In the genomic region with DNA sequence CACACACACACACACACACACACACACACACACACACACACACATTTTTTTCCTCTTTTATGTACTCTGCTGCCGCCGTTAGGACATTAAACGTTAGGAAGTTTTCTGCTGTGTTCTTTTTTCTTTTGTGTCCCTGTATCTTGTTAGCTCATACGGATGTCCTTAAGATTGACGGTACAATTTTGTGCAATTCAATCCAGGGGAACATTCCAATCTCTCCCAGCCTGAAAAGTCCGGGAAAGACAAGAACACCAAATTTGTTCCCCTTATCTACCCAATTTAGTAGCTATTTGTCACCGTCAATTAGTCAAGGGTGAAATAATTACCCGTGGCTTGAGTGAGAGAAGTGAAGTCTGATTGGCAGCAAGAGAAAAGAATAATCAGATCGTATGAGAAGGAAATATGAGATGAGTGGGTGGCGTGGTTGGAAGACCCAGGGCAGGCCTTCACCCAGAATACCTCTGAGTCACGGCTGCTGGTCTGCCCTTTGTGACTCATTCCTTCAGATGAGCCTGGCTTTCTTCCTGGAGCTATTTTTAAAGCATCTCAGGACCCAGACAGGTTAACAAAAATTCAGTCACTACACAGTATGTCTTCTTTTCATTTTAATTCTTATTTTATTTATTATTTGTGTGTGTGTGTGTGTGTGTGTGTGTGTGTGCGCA, we compare ENCODE assay signal across 12 mouse cellular contexts.
DNase-seq lines count a peak whose midpoint lies in the region; ATAC-seq and TF ChIP-seq lines count a peak whose summit lies in the region.
"Had no signal": no experiment of that assay in that cellular context is flagged by ENCODE, and none has a peak within 500 bp of the region (broad histone marks: within the 10 kb centered on the region; RNA-seq: fewer than 3 reads in every experiment).

No protein-coding gene starts in this region.

- H3K4me3 ChIP-seq in kidney, postnatal 0 days (replicated peaks; ENCODE audit: low read depth, low read length): no peak overlapping the region
- H3K4me3 ChIP-seq in embryonic facial prominence, embryonic 11.5 days (ENCODE audit: low read depth, low read length): no peak overlapping the region
- H3K4me3 ChIP-seq in left cerebral cortex, adult 2 months: no peak overlapping the region
- H3K4me3 ChIP-seq: heart, adult 2 months; intestine, embryonic 15.5 days; liver, embryonic 15.5 days; midbrain, embryonic 12.5 days had no signal

- 26% methylated on average over 12 of the region's 12 CpGs for WGBS in kidney, postnatal 0 days
- WGBS in embryonic facial prominence, embryonic 11.5 days: 33% methylated on average over 12 of the region's 12 CpGs

- no peak; the same call in 1 of the 2 replicates for ATAC-seq in kidney, postnatal 0 days (replicated peaks; ENCODE audit: low FRiP score, low read depth)
- ATAC-seq in embryonic facial prominence, embryonic 11.5 days (replicated peaks; ENCODE audit: insufficient number of reproducible peaks, low FRiP score, low TSS enrichment, low read depth): no peak
- ATAC-seq: intestine, embryonic 15.5 days had no signal

- H3K36me3 ChIP-seq in kidney, postnatal 0 days (ENCODE audit: insufficient read depth, low read length): no peaks in the 10 kb centered on the region
- no peaks in the 10 kb centered on the region for H3K36me3 ChIP-seq in embryonic facial prominence, embryonic 11.5 days (replicated peaks; ENCODE audit: control insufficient read depth, insufficient read depth, low read depth, low read length)
- H3K36me3 ChIP-seq: intestine, embryonic 15.5 days; liver, embryonic 15.5 days; midbrain, embryonic 12.5 days had no signal

- H3K9me3 ChIP-seq in kidney, postnatal 0 days (replicated peaks; ENCODE audit: low read length): no peaks in the 10 kb centered on the region
- no peaks in the 10 kb centered on the region for H3K9me3 ChIP-seq in embryonic facial prominence, embryonic 11.5 days (replicated peaks; ENCODE audit: control insufficient read depth, low read length)
- H3K9me3 ChIP-seq: intestine, embryonic 15.5 days; liver, embryonic 15.5 days had no signal

- H3K27ac ChIP-seq in kidney, postnatal 0 days: no peak overlapping the region
- no peak overlapping the region for H3K27ac ChIP-seq in embryonic facial prominence, embryonic 11.5 days (replicated peaks; ENCODE audit: low read depth, low read length)
- no peak overlapping the region for H3K27ac ChIP-seq in left cerebral cortex, adult 2 months
- H3K27ac ChIP-seq: heart, adult 2 months; intestine, embryonic 15.5 days; liver, embryonic 15.5 days; midbrain, embryonic 12.5 days had no signal

- intact Hi-C loops in left cerebral cortex, adult 2 months (cut with DNase I): no loop called here

- DNase-seq in adrenal gland, adult (ENCODE audit: inconsistent age in 2 of 2, low spot score in 1 of 2): peak; percentile 74 to 88
- no peak for DNase-seq in adrenal gland, postnatal 4 days (ENCODE audit: low spot score in 2 of 2)
- peak; percentile 29 for DNase-seq in kidney, postnatal 0 days (ENCODE audit: low spot score)
- DNase-seq in kidney, postnatal 25 days: no peak
- DNase-seq in Muller cell, postnatal 12 days (ENCODE audit: inconsistent ontology term): peak; percentile 89
- peak; percentile 30 for DNase-seq in embryonic facial prominence, embryonic 11.5 days (ENCODE audit: low spot score)
- no peak for DNase-seq in cerebellum, postnatal 4 days (ENCODE audit: low spot score in 2 of 2)
- no peak for DNase-seq in left cerebral cortex, adult 2 months (ENCODE audit: extremely low spot score in 1 of 2, low spot score in 2 of 2)

- no peaks in the 10 kb centered on the region for H3K27me3 ChIP-seq in kidney, postnatal 0 days (ENCODE audit: insufficient read depth, low read length)
- no peaks in the 10 kb centered on the region for H3K27me3 ChIP-seq in embryonic facial prominence, embryonic 11.5 days (ENCODE audit: control insufficient read depth, insufficient read depth, low read length)
- H3K27me3 ChIP-seq: intestine, embryonic 15.5 days; liver, embryonic 15.5 days; midbrain, embryonic 12.5 days had no signal

- H3K4me2 ChIP-seq in kidney, postnatal 0 days (ENCODE audit: low read length): no peak overlapping the region
- no peak overlapping the region for H3K4me2 ChIP-seq in embryonic facial prominence, embryonic 11.5 days (ENCODE audit: low read depth, low read length)
- H3K4me2 ChIP-seq: intestine, embryonic 15.5 days; liver, embryonic 15.5 days; midbrain, embryonic 12.5 days had no signal

- H3K4me1 ChIP-seq in kidney, postnatal 0 days (replicated peaks; ENCODE audit: insufficient read depth, low read length): no peaks in the 10 kb centered on the region
- H3K4me1 ChIP-seq in embryonic facial prominence, embryonic 11.5 days (ENCODE audit: control insufficient read depth, insufficient read depth, low read length): no peaks in the 10 kb centered on the region
- H3K4me1 ChIP-seq: intestine, embryonic 15.5 days; liver, embryonic 15.5 days; midbrain, embryonic 12.5 days had no signal

- H3K9ac ChIP-seq in kidney, postnatal 0 days (ENCODE audit: low read depth, low read length): no peak overlapping the region
- H3K9ac ChIP-seq in embryonic facial prominence, embryonic 11.5 days (replicated peaks; ENCODE audit: low read length): no peak overlapping the region
- H3K9ac ChIP-seq: intestine, embryonic 15.5 days; liver, embryonic 15.5 days; midbrain, embryonic 12.5 days had no signal

- TF ChIP-seq CTCF in kidney, postnatal 0 days (IDR thresholded peaks at IDR 0.05; ENCODE audit: low read depth): peak; percentile 19; the same call in 1 of the 2 replicates
- no peak for TF ChIP-seq CTCF in left cerebral cortex, adult 2 months (IDR thresholded peaks at IDR 0.05)

Comparison
In these comparisons a context has a peak if more than half of its experiments do, and no peak if none do; other contexts are left out.
1. DNase-seq: peak in adrenal gland, adult (2 of 2), kidney, postnatal 0 days (single experiment), Muller cell, postnatal 12 days (single experiment) and embryonic facial prominence, embryonic 11.5 days (single experiment); none in adrenal gland, postnatal 4 days (0 of 2), kidney, postnatal 25 days (0 of 2), cerebellum, postnatal 4 days (0 of 2) and left cerebral cortex, adult 2 months (0 of 2).